Comparison of ENCODE assay signal across 21 mouse cellular contexts in the genomic region with DNA sequence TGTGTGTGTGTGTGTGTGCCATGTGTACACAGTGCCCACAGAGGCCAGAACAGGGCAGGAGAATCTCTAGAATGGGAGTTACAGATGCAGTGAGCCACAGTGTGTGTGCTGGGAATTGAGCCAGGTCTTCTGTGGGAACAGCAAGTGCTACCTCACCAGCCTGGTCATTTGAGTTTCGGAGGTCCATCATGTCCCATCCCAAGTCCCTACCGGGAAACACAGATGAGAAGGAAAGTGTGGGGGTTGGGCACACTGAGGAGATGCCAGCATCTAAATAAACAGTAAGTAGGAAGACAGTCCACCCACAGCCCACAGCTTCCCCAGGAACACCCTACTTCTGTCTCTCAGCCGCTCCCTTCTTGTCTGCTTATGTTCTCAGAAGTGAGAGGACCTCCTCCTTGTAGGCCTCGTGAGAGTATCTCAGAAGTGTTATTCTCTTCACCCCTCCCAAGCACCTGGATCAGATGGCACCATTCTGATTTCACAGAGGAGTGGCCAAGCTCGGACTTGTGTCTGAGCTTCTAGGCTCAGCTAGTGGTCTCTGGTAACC. TPM values are rescaled to one million over a fixed set of nuclear protein-coding genes. Genes with fewer than 3 reads are reported as not detected.
DNase-seq lines count a peak whose midpoint lies in the region; ATAC-seq and TF ChIP-seq lines count a peak whose summit lies in the region.
"Had no signal": no experiment of that assay in that cellular context is flagged by ENCODE, and none has a peak within 500 bp of the region (broad histone marks: within the 10 kb centered on the region; RNA-seq: fewer than 3 reads in every experiment).

No protein-coding gene starts in this region.

- no peak overlapping the region for H3K9ac ChIP-seq in hindbrain, embryonic 16.5 days (ENCODE audit: low read depth, low read length)
- H3K9ac ChIP-seq: embryonic facial prominence, embryonic 15.5 days; limb, embryonic 15.5 days; neural tube, embryonic 12.5 days had no signal

- peak in 1 of 2 experiments; percentile 37 for DNase-seq in left cerebral cortex, adult 2 months (ENCODE audit: extremely low spot score in 1 of 2, low spot score in 2 of 2)
- DNase-seq in left cerebral cortex, adult 11 months (ENCODE audit: low spot score): no peak
- peak; percentile 75 for DNase-seq in brain, adult 2 months (ENCODE audit: low read depth, low spot score)
- DNase-seq in left cerebral cortex, postnatal 36 days (ENCODE audit: low spot score in 2 of 2): peak; percentile 54 to 63
- no peak for DNase-seq in cerebellum, postnatal 4 days (ENCODE audit: low spot score in 2 of 2)
- DNase-seq: adrenal gland, postnatal 36 days; cerebellum, adult 8-10 months; embryo, embryonic 11 days; kidney, adult 8-10 months; kidney, postnatal 36 days; layer of hippocampus, postnatal 36 days; thymus, postnatal 14 days had no signal

- peak overlapping the region; percentile 24; the same call in 1 of the 2 replicates for H3K27ac ChIP-seq in left cerebral cortex, adult 2 months
- peak overlapping the region; percentile 25; the same call in 1 of the 2 replicates for H3K27ac ChIP-seq in olfactory bulb, adult 2 months (ENCODE audit: insufficient read depth, low read depth, low read length)
- no peak overlapping the region for H3K27ac ChIP-seq in hindbrain, embryonic 16.5 days (ENCODE audit: low read depth, low read length)
- H3K27ac ChIP-seq: embryonic facial prominence, embryonic 15.5 days; hindbrain, embryonic 10.5 days; limb, embryonic 15.5 days; midbrain, embryonic 10.5 days; neural tube, embryonic 12.5 days had no signal

- no peak for ATAC-seq in erythroblast, adult 5-6 weeks (replicated peaks; ENCODE audit: low FRiP score, poor library complexity, severe bottlenecking)
- no peak for ATAC-seq in hindbrain, embryonic 16.5 days
- ATAC-seq: inflammation-experienced regulatory T-cells, adult 6 months had no signal

- H3K36me3 ChIP-seq in hindbrain, embryonic 16.5 days (ENCODE audit: control insufficient read depth, insufficient read depth, low read length): no peaks in the 10 kb centered on the region
- H3K36me3 ChIP-seq: embryonic facial prominence, embryonic 15.5 days; limb, embryonic 15.5 days; neural tube, embryonic 12.5 days had no signal

- intact Hi-C loops in left cerebral cortex, adult 2 months (cut with DNase I): loop anchor here (1.0 kb wide), 1 partner anchor 18 kb away; no protein-coding TSS in a partner anchor
- intact Hi-C loops in left cerebral cortex, postnatal 36 days (cut with DNase I): no loop called here

- peaks cover 19% of the 10 kb centered on the region for H3K4me1 ChIP-seq in olfactory bulb, adult 2 months (ENCODE audit: control insufficient read depth, insufficient read depth, low read length)
- H3K4me1 ChIP-seq in hindbrain, embryonic 16.5 days (ENCODE audit: control insufficient read depth, insufficient read depth, low read depth, low read length): no peaks in the 10 kb centered on the region
- H3K4me1 ChIP-seq: hindbrain, embryonic 10.5 days; midbrain, embryonic 10.5 days; neural tube, embryonic 12.5 days had no signal

- H3K4me3 ChIP-seq in left cerebral cortex, adult 2 months: no peak overlapping the region
- H3K4me3 ChIP-seq in olfactory bulb, adult 2 months (ENCODE audit: insufficient read depth, low read depth, low read length): no peak overlapping the region
- no peak overlapping the region for H3K4me3 ChIP-seq in hindbrain, embryonic 16.5 days (ENCODE audit: low read length)
- H3K4me3 ChIP-seq: embryonic facial prominence, embryonic 15.5 days; hindbrain, embryonic 10.5 days; limb, embryonic 15.5 days; midbrain, embryonic 10.5 days; neural tube, embryonic 12.5 days had no signal

- WGBS in olfactory bulb, adult 2 months: 53% methylated on average over 5 of the region's 5 CpGs
- 91% methylated on average over 5 of the region's 5 CpGs for WGBS in hindbrain, embryonic 16.5 days

- no peak overlapping the region for H3K4me2 ChIP-seq in hindbrain, embryonic 16.5 days (ENCODE audit: low read length)
- H3K4me2 ChIP-seq: embryonic facial prominence, embryonic 15.5 days; limb, embryonic 15.5 days; neural tube, embryonic 12.5 days had no signal

- TF ChIP-seq POLR2A in olfactory bulb, adult 2 months (IDR thresholded peaks at IDR 0.05; ENCODE audit: insufficient read depth, low read depth, low read length): no peak

- TF ChIP-seq CTCF in left cerebral cortex, adult 2 months (IDR thresholded peaks at IDR 0.05): no peak
- no peak for TF ChIP-seq CTCF in olfactory bulb, adult 2 months (IDR thresholded peaks at IDR 0.05; ENCODE audit: insufficient read depth, low read depth, low read length)

- H3K9me3 ChIP-seq in hindbrain, embryonic 16.5 days (ENCODE audit: control insufficient read depth, low read length): no peaks in the 10 kb centered on the region
- H3K9me3 ChIP-seq: embryonic facial prominence, embryonic 15.5 days; hindbrain, embryonic 10.5 days; limb, embryonic 15.5 days; midbrain, embryonic 10.5 days; neural tube, embryonic 12.5 days had no signal

- no peaks in the 10 kb centered on the region for H3K27me3 ChIP-seq in hindbrain, embryonic 16.5 days (replicated peaks; ENCODE audit: control insufficient read depth, insufficient read depth, low read length)
- H3K27me3 ChIP-seq: embryonic facial prominence, embryonic 15.5 days; limb, embryonic 15.5 days; neural tube, embryonic 12.5 days had no signal

RNA-seq across cellular contexts. Expression of gene Agpat4, which starts 27.7 kb away (rescaled TPM):
- 10 to 100 TPM; 55.8 to 59.3 TPM for total RNA-seq in left cerebral cortex, adult 2 months (2021)
- total RNA-seq in left cerebral cortex, postnatal 36 days (2021): 10 to 100 TPM; 54.1 to 66.5 TPM
- not detected in 2 replicates for polyA plus RNA-seq in olfactory bulb, adult 2 months (2012; ENCODE audit: insufficient read depth, insufficient read length, low replicate concordance, missing spikeins)
- 73.6 and 79.0 TPM in 2 replicates for total RNA-seq in erythroblast, adult 5-6 weeks (2015; ENCODE audit: low replicate concordance)
- total RNA-seq in erythroblast, adult 5-6 weeks (2017; ENCODE audit: low replicate concordance): 99.3 and 133 TPM in 2 replicates
- polyA plus RNA-seq in hindbrain, embryonic 16.5 days (2015; fragmentation: Nextera tagmentation; extraction: Ambion mirVana): 65.2 and 71.2 TPM in 2 replicates

Comparison
In these comparisons a context has a peak if more than half of its experiments do, and no peak if none do; other contexts are left out.
1. DNase-seq: peak in brain, adult 2 months (single experiment) and left cerebral cortex, postnatal 36 days (2 of 2); none in left cerebral cortex, adult 11 months (single experiment) and cerebellum, postnatal 4 days (0 of 2).